Mouse (Mus musculus): ENCODE data around the gene Fam102b. TPM values are rescaled to one million over a fixed set of nuclear protein-coding genes. Genes with fewer than 3 reads are reported as not detected.

Fam102b gene
- polyA plus RNA-seq, 1 experiment from 2014 or later: 20.6 TPM

- Histone ChIP-seq H3K4me1 (no peaks in the 10 kb centered on the region), H3K9me3 (replicated peaks) (no peaks in the 10 kb centered on the region), H3K4me2 (replicated peaks) (peak within 1 kb of the TSS; percentile 53), H3K4me3 (peak within 1 kb of the TSS; percentile 25), H3K27me3 (no peaks in the 10 kb centered on the region), H3K9ac (no peak within 1 kb of the TSS; the same call in 1 of the 2 replicates), H3K36me3 (no peaks in the 10 kb centered on the region), H3K27ac (no peak within 1 kb of the TSS)
- WGBS: 81% methylated on average over 5 of the region's 5 CpGs
- ATAC-seq (ENCODE audit: low FRiP score): no peak
Observed at GRCm38 (mm10) chr3:108939573-108939972, 87.8 kb downstream of the Fam102b start, which contains the start of gene Henmt1. Gene Henmt1 (plus strand): TSS chr3:108939873.

- Histone ChIP-seq H3K36me3 (no peaks in the 10 kb centered on the region), H3K9me3 (replicated peaks) (no peaks in the 10 kb centered on the region), H3K27me3 (no peaks in the 10 kb centered on the region), H3K27ac (no peak overlapping the region), H3K4me2 (replicated peaks) (no peak overlapping the region), H3K4me3 (no peak overlapping the region), H3K9ac (no peak overlapping the region), H3K4me1 (no peaks in the 10 kb centered on the region)
- WGBS: 92% methylated on average over 5 of the region's 5 CpGs
- ATAC-seq (ENCODE audit: low FRiP score): no peak
Observed at GRCm38 (mm10) chr3:108938691-108939090, 88.7 kb downstream of the Fam102b start.

DNA sequence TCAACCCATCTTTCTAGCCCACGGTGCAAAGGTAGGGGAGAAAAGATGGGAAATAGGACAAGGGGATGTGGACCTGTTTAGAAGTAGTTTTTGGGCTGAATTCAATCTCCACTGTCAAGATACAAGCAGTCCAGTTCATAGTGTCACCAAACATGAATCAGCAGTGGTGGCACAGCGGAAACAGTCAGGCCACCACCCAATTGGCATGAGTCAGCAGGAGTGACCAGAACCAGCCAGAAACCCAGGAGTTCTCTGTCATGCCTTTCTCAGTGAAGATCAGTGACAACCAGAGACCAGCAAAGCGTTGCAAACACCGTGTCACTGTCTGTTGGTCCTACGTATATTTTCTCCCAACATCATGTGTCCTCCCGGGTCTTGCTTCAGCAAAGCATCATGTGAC, 93.8 kb downstream of the Fam102b start:
- no peak overlapping the region for H3K4me3 ChIP-seq
- no peaks in the 10 kb centered on the region for H3K27me3 ChIP-seq
- no peak overlapping the region for H3K27ac ChIP-seq
- no peaks in the 10 kb centered on the region for H3K4me1 ChIP-seq
- H3K4me2 ChIP-seq (replicated peaks): no peak overlapping the region
- WGBS: 95% methylated on average over 6 of the region's 6 CpGs
- ATAC-seq (ENCODE audit: low FRiP score): no peak
- H3K9me3 ChIP-seq (replicated peaks): no peaks in the 10 kb centered on the region
- H3K9ac ChIP-seq: no peak overlapping the region
- no peaks in the 10 kb centered on the region for H3K36me3 ChIP-seq

DNA sequence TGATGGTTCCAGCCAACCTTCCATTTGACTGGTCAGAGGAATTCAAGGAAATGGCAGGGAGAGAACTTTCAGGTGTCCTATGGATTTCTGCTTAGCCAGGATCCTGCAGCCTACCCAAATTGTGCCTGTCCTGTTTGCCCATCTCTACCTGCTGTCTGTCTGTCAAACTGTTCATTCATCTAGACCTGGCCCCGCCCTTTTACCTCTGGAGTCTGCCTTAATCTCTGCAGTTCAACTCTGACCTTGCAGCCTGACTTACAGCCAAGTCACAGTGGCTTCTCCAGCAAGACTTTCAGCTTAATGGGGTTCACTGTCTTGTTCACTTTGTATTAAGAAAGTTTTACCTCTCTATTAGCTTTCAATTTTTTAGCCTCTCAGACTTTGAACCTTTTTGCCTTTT, 101.1 kb downstream of the Fam102b start:
- Histone ChIP-seq H3K9ac (no peak overlapping the region), H3K9me3 (replicated peaks) (no peaks in the 10 kb centered on the region), H3K36me3 (no peaks in the 10 kb centered on the region), H3K27ac (no peak overlapping the region), H3K4me1 (no peaks in the 10 kb centered on the region), H3K4me2 (replicated peaks) (no peak overlapping the region), H3K27me3 (no peaks in the 10 kb centered on the region), H3K4me3 (no peak overlapping the region)
- WGBS: 79% methylated on average over 1 of the region's 1 CpGs
- no peak for ATAC-seq (ENCODE audit: low FRiP score)

- H3K4me2 ChIP-seq (replicated peaks): no peak overlapping the region
- no peak overlapping the region for H3K4me3 ChIP-seq
- H3K9ac ChIP-seq: no peak overlapping the region
- H3K27ac ChIP-seq: no peak overlapping the region
- H3K36me3 ChIP-seq: no peaks in the 10 kb centered on the region
- ATAC-seq (ENCODE audit: low FRiP score): no peak
- WGBS: 86% methylated on average over 4 of the region's 4 CpGs
- no peaks in the 10 kb centered on the region for H3K27me3 ChIP-seq
- no peaks in the 10 kb centered on the region for H3K9me3 ChIP-seq (replicated peaks)
- H3K4me1 ChIP-seq: no peaks in the 10 kb centered on the region
Observed at GRCm38 (mm10) chr3:108925677-108926076, 101.7 kb downstream of the Fam102b start.

GRCm38 (mm10) chr3:108921822-108922221, 105.6 kb downstream of the Fam102b start:
- WGBS: 87% methylated on average over 1 of the region's 1 CpGs
- no peak for ATAC-seq (ENCODE audit: low FRiP score)
- H3K9ac ChIP-seq: no peak overlapping the region
- no peak overlapping the region for H3K4me2 ChIP-seq (replicated peaks)
- no peaks in the 10 kb centered on the region for H3K27me3 ChIP-seq
- H3K9me3 ChIP-seq (replicated peaks): no peaks in the 10 kb centered on the region
- no peaks in the 10 kb centered on the region for H3K4me1 ChIP-seq
- H3K27ac ChIP-seq: no peak overlapping the region
- no peaks in the 10 kb centered on the region for H3K36me3 ChIP-seq
- H3K4me3 ChIP-seq: no peak overlapping the region

Small RNA genes within 50 kb of the gene (microRNA-seq; reads per million reads assigned to microRNA genes)
- not detected for gene Gm44384

Other genes starting within 250 kb of the Fam102b start
- gene Stxbp3, start 187.1 kb downstream of the Fam102b start, polyA plus RNA-seq (2016; fragmentation: Nextera tagmentation; extraction: Ambion mirVana): 23.2 and 25.1 TPM in 2 replicates
- gene Fndc7, start 137.6 kb downstream of the Fam102b start, polyA plus RNA-seq (2016; fragmentation: Nextera tagmentation; extraction: Ambion mirVana): 0.12 and 0.22 TPM in 2 replicates
- gene Prpf38b, start 115.9 kb downstream of the Fam102b start, polyA plus RNA-seq (2016; fragmentation: Nextera tagmentation; extraction: Ambion mirVana): 87.6 and 103 TPM in 2 replicates
- gene Henmt1, start 87.7 kb downstream of the Fam102b start, polyA plus RNA-seq (2016; fragmentation: Nextera tagmentation; extraction: Ambion mirVana): 0.99 and 1.4 TPM in 2 replicates
- gene Gm9857, start 87.2 kb downstream of the Fam102b start, polyA plus RNA-seq (2016; fragmentation: Nextera tagmentation; extraction: Ambion mirVana): not detected in 2 replicates
- not detected in 2 replicates for gene Slc25a54, start 52.9 kb upstream of the Fam102b start, polyA plus RNA-seq (2016; fragmentation: Nextera tagmentation; extraction: Ambion mirVana)
- gene Slc25a24, start 95.5 kb upstream of the Fam102b start, polyA plus RNA-seq (2016; fragmentation: Nextera tagmentation; extraction: Ambion mirVana): 30.0 and 35.3 TPM in 2 replicates